16 mouse cellular contexts compared by ENCODE assay signal in genomic region chr14:25074022-25074800, GRCm38 (mm10).
DNase-seq lines count a peak whose midpoint lies in the region; ATAC-seq and TF ChIP-seq lines count a peak whose summit lies in the region.
"Had no signal": no experiment of that assay in that cellular context is flagged by ENCODE, and none has a peak within 500 bp of the region (broad histone marks: within the 10 kb centered on the region; RNA-seq: fewer than 3 reads in every experiment).

No protein-coding gene starts in this region.

- H3K4me3 ChIP-seq in hindbrain, embryonic 16.5 days (ENCODE audit: low read length), result no peak overlapping the region
- H3K4me3 ChIP-seq in hindbrain, embryonic 11.5 days (ENCODE audit: low read depth, low read length), result no peak overlapping the region
- no peak overlapping the region for H3K4me3 ChIP-seq in thymus, adult 2 months (ENCODE audit: control insufficient read depth, insufficient read depth, low read length)
- H3K4me3 ChIP-seq: liver, embryonic 12.5 days had no signal

- H3K9me3 ChIP-seq in hindbrain, embryonic 16.5 days (ENCODE audit: control insufficient read depth, low read length), result no peaks in the 10 kb centered on the region
- H3K9me3 ChIP-seq in hindbrain, embryonic 11.5 days (ENCODE audit: control insufficient read depth, low read length), result no peaks in the 10 kb centered on the region
- H3K9me3 ChIP-seq: liver, embryonic 12.5 days had no signal

- peak overlapping the region; percentile 36; the same call in 1 of the 2 replicates for H3K27ac ChIP-seq in hindbrain, embryonic 16.5 days (ENCODE audit: low read depth, low read length)
- H3K27ac ChIP-seq in hindbrain, embryonic 11.5 days (ENCODE audit: low read depth, low read length), result no peak overlapping the region
- H3K27ac ChIP-seq in thymus, adult 2 months (ENCODE audit: control insufficient read depth, insufficient read depth, low read length), result no peak overlapping the region
- H3K27ac ChIP-seq: liver, embryonic 12.5 days had no signal

- no peak for TF ChIP-seq POLR2A in thymus, adult 2 months (IDR thresholded peaks at IDR 0.05; ENCODE audit: control insufficient read depth, extremely low read depth, insufficient read depth, low read length, poor library complexity)

- no peak overlapping the region for H3K9ac ChIP-seq in hindbrain, embryonic 16.5 days (ENCODE audit: low read depth, low read length)
- no peak overlapping the region for H3K9ac ChIP-seq in hindbrain, embryonic 11.5 days (ENCODE audit: low read depth, low read length)
- H3K9ac ChIP-seq: liver, embryonic 12.5 days had no signal

- H3K4me2 ChIP-seq in hindbrain, embryonic 16.5 days (ENCODE audit: low read length), result no peak overlapping the region
- no peak overlapping the region for H3K4me2 ChIP-seq in hindbrain, embryonic 11.5 days (replicated peaks; ENCODE audit: low read depth, low read length)
- H3K4me2 ChIP-seq: liver, embryonic 12.5 days had no signal

- WGBS in hindbrain, embryonic 16.5 days, result 78% methylated on average over 9 of the region's 9 CpGs
- WGBS in hindbrain, embryonic 11.5 days, result 87% methylated on average over 9 of the region's 9 CpGs
- WGBS in thymus, adult 2 months, result 86% methylated on average over 9 of the region's 9 CpGs

- peak; percentile 77; the same call in 1 of the 2 replicates for ATAC-seq in hindbrain, embryonic 16.5 days
- no peak for ATAC-seq in hindbrain, embryonic 11.5 days (ENCODE audit: low FRiP score)
- no peak for ATAC-seq in monocyte, adult 5-6 weeks (replicated peaks; ENCODE audit: insufficient number of reproducible peaks, low FRiP score, low TSS enrichment, poor library complexity, severe bottlenecking)
- ATAC-seq: CD4-positive, CD25-positive, alpha-beta regulatory T cell, adult 4 months; intestine, embryonic 16.5 days; liver, embryonic 12.5 days; Patski had no signal

- H3K4me1 ChIP-seq in hindbrain, embryonic 16.5 days (ENCODE audit: control insufficient read depth, insufficient read depth, low read depth, low read length), result peaks cover 10% of the 10 kb centered on the region
- H3K4me1 ChIP-seq in hindbrain, embryonic 11.5 days (replicated peaks; ENCODE audit: control insufficient read depth, insufficient read depth, low read length), result peaks cover 2% of the 10 kb centered on the region; the same call in 1 of the 2 replicates
- no peaks in the 10 kb centered on the region for H3K4me1 ChIP-seq in thymus, adult 2 months (replicated peaks; ENCODE audit: control insufficient read depth, insufficient read depth, low read length)
- H3K4me1 ChIP-seq: liver, embryonic 12.5 days had no signal

- no peak for DNase-seq in hindbrain, embryonic 11.5 days (ENCODE audit: low spot score)
- DNase-seq in cerebellum, adult 11 months, result peak; percentile 88
- DNase-seq in cerebellum, postnatal 36 days, result peak; percentile 83 to 88
- peak; percentile 6 to 25 for DNase-seq in left cerebral cortex, adult 18-20 months (ENCODE audit: low spot score in 2 of 2)
- no peak for DNase-seq in thymus, adult 2 months
- DNase-seq in spleen, adult 18-20 months, result no peak
- DNase-seq: adrenal gland, postnatal 25 days; gastrocnemius, postnatal 25 days; lung, postnatal 14 days; midbrain, embryonic 14.5 days had no signal

- H3K27me3 ChIP-seq in hindbrain, embryonic 16.5 days (replicated peaks; ENCODE audit: control insufficient read depth, insufficient read depth, low read length), result no peaks in the 10 kb centered on the region
- H3K27me3 ChIP-seq in hindbrain, embryonic 11.5 days (ENCODE audit: control insufficient read depth, insufficient read depth, low read length), result no peaks in the 10 kb centered on the region
- H3K27me3 ChIP-seq in thymus, adult 2 months (ENCODE audit: control insufficient read depth, insufficient read depth, low read length), result no peaks in the 10 kb centered on the region
- H3K27me3 ChIP-seq: liver, embryonic 12.5 days; Patski had no signal

- no peaks in the 10 kb centered on the region for H3K36me3 ChIP-seq in hindbrain, embryonic 16.5 days (ENCODE audit: control insufficient read depth, insufficient read depth, low read length)
- no peaks in the 10 kb centered on the region for H3K36me3 ChIP-seq in hindbrain, embryonic 11.5 days (ENCODE audit: control insufficient read depth, insufficient read depth, low read length)
- H3K36me3 ChIP-seq in thymus, adult 2 months (ENCODE audit: control insufficient read depth, insufficient read depth, low read length), result no peaks in the 10 kb centered on the region
- H3K36me3 ChIP-seq: liver, embryonic 12.5 days had no signal

- TF ChIP-seq CTCF in thymus, adult 2 months (IDR thresholded peaks at IDR 0.05; ENCODE audit: borderline replicate concordance, control insufficient read depth, extremely low read depth, insufficient read depth, low read length, poor library complexity), result no peak

Comparison
In these comparisons a context has a peak if more than half of its experiments do, and no peak if none do; other contexts are left out.
1. DNase-seq: peak in cerebellum, adult 11 months (single experiment), cerebellum, postnatal 36 days (2 of 2) and left cerebral cortex, adult 18-20 months (2 of 2); none in hindbrain, embryonic 11.5 days (single experiment), thymus, adult 2 months (single experiment) and spleen, adult 18-20 months (0 of 2).